Mouse (Mus musculus) small intestine, adult 2 months (tissue): ENCODE results near the gene Fignl1.

ENCODE experiments used
- CTCF ChIP-seq: fragments of 200-500 bp; IDR thresholded peaks from 2 replicates; pipeline ENCODE4 v1.5.1; 2012; ENCODE audit warnings: low read depth, mild to moderate bottlenecking, control low read depth, inconsistent platforms, low read length, moderate library complexity, mixed read lengths; ENCODE audit not compliant: insufficient replicate concordance, insufficient read length; ENCODE audit errors: extremely low read depth
- POLR2A ChIP-seq: fragments of 200-500 bp; IDR thresholded peaks from 2 replicates; pipeline ENCODE4 v1.6.1; 2012; ENCODE audit warnings: low read depth, mild to moderate bottlenecking, control low read depth, inconsistent platforms, low read length, moderate library complexity

- TF ChIP-seq CTCF (no peak), POLR2A (no peak)
Observed at GRCm38 (mm10) chr11:11777246-11777645, 31.5 kb downstream of the Fignl1 start.
